Mouse (Mus musculus) G1E (cell line): ENCODE results near the gene Gm14137. TPM values are rescaled to one million over a fixed set of nuclear protein-coding genes. Genes with fewer than 3 reads are reported as not detected.
A peak's percentile ranks its signal among the peaks of the same experiment; 100 is the strongest.

Experiments used
- ATAC-seq: 2 replicates; pipeline ENCODE4 v1.8.0; 2016; ENCODE audit warnings: mild to moderate bottlenecking; ENCODE audit not compliant: insufficient number of reproducible peaks, poor library complexity, low FRiP score, severe bottlenecking; ENCODE audit errors: extremely low read depth
- DNase-seq: peaks from one replicate; pipeline ENCODE4 v3.0.0; 2012; ENCODE audit warnings: low spot score
- H3K27me3 ChIP-seq: 2 replicates; pipeline ENCODE4 v1.6.1; 2012; ENCODE audit warnings: mild to moderate bottlenecking, low read length, inconsistent platforms; ENCODE audit not compliant: insufficient read depth
- H3K36me3 ChIP-seq: replicated peaks from 2 replicates; pipeline ENCODE3; 2012; ENCODE audit warnings: mild to moderate bottlenecking, inconsistent platforms
- H3K4me1 ChIP-seq: 2 replicates; pipeline ENCODE4 v1.6.1; 2012; ENCODE audit warnings: low read depth, low read length, inconsistent platforms, mixed read lengths; ENCODE audit not compliant: insufficient read depth
- H3K4me3 ChIP-seq: 2 replicates; pipeline ENCODE4 v1.5.1; 2012; ENCODE audit warnings: low read depth, mild to moderate bottlenecking, inconsistent platforms, low read length, moderate library complexity, mixed read lengths
- H3K9me3 ChIP-seq: replicated peaks from 2 replicates; pipeline ENCODE4 v1.6.1; 2012; ENCODE audit warnings: inconsistent platforms
- CTCF ChIP-seq: IDR thresholded peaks from 2 replicates; pipeline ENCODE4 v1.5.1; 2012; ENCODE audit warnings: low read depth, low read length, inconsistent platforms, mixed read lengths
- GATA1 ChIP-seq: IDR thresholded peaks from 2 replicates; pipeline ENCODE4 v1.6.1; 2012; ENCODE audit warnings: borderline replicate concordance, low read length, inconsistent platforms, mixed read lengths
- GATA2 ChIP-seq: IDR thresholded peaks from 2 replicates; pipeline ENCODE4 v1.6.1; 2012; ENCODE audit warnings: low read depth, low read length, inconsistent platforms, borderline replicate concordance
- POLR2AphosphoS5 ChIP-seq: IDR thresholded peaks from 2 replicates; pipeline ENCODE4 v1.6.1; 2012; ENCODE audit warnings: low read depth, low read length, inconsistent platforms; ENCODE audit not compliant: insufficient replicate concordance
- TAL1 ChIP-seq: conservative IDR thresholded peaks from 2 replicates; pipeline ENCODE4 v1.6.1; 2012; ENCODE audit warnings: low read depth, low read length, inconsistent platforms, mixed read lengths
- polyA plus RNA-seq: library from polyadenylated mRNA; stranded (reverse); fragments of >175 nt; gene quantifications from 2 replicates; pipeline ENCODE4 v1.2.3, GENCODE M21; 2012
- total RNA-seq, 2 experiments: library from RNA; stranded (forward) in 1 of 2; stranded (reverse) in 1 of 2; fragments of 200-1000 nt in 1 of 2; fragments of >200 nt in 1 of 2; fragmentation: Nextera tagmentation in 1 of 2; gene quantifications; 2 replicates each; pipeline ENCODE4 v1.2.3; 2014 to 2017

Gm14137 gene
- total and polyA plus RNA-seq, 3 experiments, result 0.02 to 0.16 TPM; not detected in 1

- Histone ChIP-seq H3K9me3 (no peaks in the 10 kb centered on the region), H3K4me3 (peak overlapping the region; percentile 18; the same call in 1 of the 2 replicates), H3K27me3 (no peaks in the 10 kb centered on the region), H3K4me1 (peaks cover 57% of the 10 kb centered on the region), H3K36me3 (peaks cover 76% of the 10 kb centered on the region)
- no peak for ATAC-seq
- no peak for DNase-seq
- TF ChIP-seq POLR2AphosphoS5 (no peak), TAL1 (no peak), CTCF (no peak), GATA1 (no peak), GATA2 (no peak)
These were observed 22.1 kb upstream of the Gm14137 start for GRCm38 (mm10) chr2:119152255-119152654.

GRCm38 (mm10) chr2:119154683-119155082 is 19.6 kb upstream of the Gm14137 start:
- Histone ChIP-seq H3K9me3 (no peaks in the 10 kb centered on the region), H3K36me3 (peaks cover 52% of the 10 kb centered on the region), H3K4me1 (peaks cover 59% of the 10 kb centered on the region), H3K4me3 (peak overlapping the region; percentile 31; the same call in 1 of the 2 replicates), H3K27me3 (no peaks in the 10 kb centered on the region)
- TF ChIP-seq GATA1 (no peak), GATA2 (no peak), TAL1 (no peak), CTCF (no peak), POLR2AphosphoS5 (no peak)
- DNase-seq (no peak), ATAC-seq (no peak)

GRCm38 (mm10) chr2:119155388-119155787 is 18.9 kb upstream of the Gm14137 start:
- Histone ChIP-seq H3K4me1 (peaks cover 64% of the 10 kb centered on the region), H3K4me3 (peak overlapping the region; percentile 100), H3K27me3 (no peaks in the 10 kb centered on the region), H3K36me3 (peaks cover 45% of the 10 kb centered on the region), H3K9me3 (no peaks in the 10 kb centered on the region)
- DNase-seq (peak; percentile 64), ATAC-seq (peak; percentile 81)
- TF ChIP-seq CTCF, result no peak
- TF ChIP-seq GATA2, result 0 out of 2 replicates have a peak, but pooled peaks have one; percentile 57
- TF ChIP-seq TAL1, result peak; percentile 91

DNA sequence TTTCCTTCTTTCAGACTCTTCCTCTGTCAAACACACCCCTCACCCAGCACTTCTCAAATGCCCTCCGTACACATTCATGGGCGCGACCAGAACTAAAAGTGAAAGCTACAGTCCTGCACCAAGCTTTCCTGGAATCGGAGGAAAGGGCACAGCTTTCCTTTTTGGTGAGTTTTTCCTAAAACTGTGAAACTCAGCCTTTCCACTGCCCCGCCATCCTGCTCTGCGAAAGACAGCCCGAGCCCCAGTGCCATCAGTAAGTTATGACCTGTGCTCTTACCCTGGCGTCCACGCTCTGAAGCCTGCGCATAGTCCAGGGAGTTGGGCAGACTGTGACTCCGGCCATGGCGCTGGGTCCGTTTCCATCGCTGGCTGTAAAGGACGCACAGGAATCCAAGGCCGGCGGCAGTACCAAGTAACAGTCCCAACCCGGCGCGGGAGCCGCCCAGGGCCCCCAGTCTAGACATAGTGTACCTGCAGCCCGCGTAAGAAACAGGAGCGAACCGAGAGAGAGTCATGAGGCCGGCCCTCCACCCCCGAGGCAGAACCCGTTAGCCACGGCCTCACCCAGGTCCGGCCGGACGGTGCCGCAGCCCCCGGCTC is 18.1 kb upstream of the Gm14137 start:
- peak; percentile 25 for DNase-seq
- H3K27me3 ChIP-seq, result no peaks in the 10 kb centered on the region
- H3K36me3 ChIP-seq, result peaks cover 37% of the 10 kb centered on the region
- ATAC-seq, result no peak
- TF ChIP-seq GATA2 (no peak), GATA1 (no peak), TAL1 (no peak), POLR2AphosphoS5 (no peak), CTCF (no peak)
- H3K4me1 ChIP-seq, result peaks cover 62% of the 10 kb centered on the region
- no peaks in the 10 kb centered on the region for H3K9me3 ChIP-seq
- H3K4me3 ChIP-seq, result peak overlapping the region; percentile 100

- Histone ChIP-seq H3K9me3 (no peaks in the 10 kb centered on the region), H3K27me3 (no peaks in the 10 kb centered on the region), H3K36me3 (peaks cover 29% of the 10 kb centered on the region), H3K4me1 (peaks cover 66% of the 10 kb centered on the region), H3K4me3 (peak within 1 kb of the TSS; percentile 100)
- ATAC-seq (peak; percentile 30; the same call in 1 of the 2 replicates), DNase-seq (peak; percentile 89)
- TF ChIP-seq GATA2 (no peak), POLR2AphosphoS5 (no peak), CTCF (no peak), TAL1 (no peak)
These were observed 17.4 kb upstream of the Gm14137 start, which contains the start of gene Rmdn3 for GRCm38 (mm10) chr2:119156681-119157572. Gene Rmdn3, minus strand, starts transcription at chr2:119157034.

- peaks cover 65% of the 10 kb centered on the region for H3K4me1 ChIP-seq
These were observed 16.5 kb upstream of the Gm14137 start for GRCm38 (mm10) chr2:119157836-119158235.

More at GRCm38 (mm10) chr2:119157836-119158235, 16.5 kb upstream of the Gm14137 start:
- H3K9me3 ChIP-seq, result no peaks in the 10 kb centered on the region
- TF ChIP-seq GATA2, result no peak
- peaks cover 20% of the 10 kb centered on the region for H3K36me3 ChIP-seq
- no peak for ATAC-seq
- H3K4me3 ChIP-seq, result no peak overlapping the region; the same call in 1 of the 2 replicates
- no peaks in the 10 kb centered on the region for H3K27me3 ChIP-seq
- DNase-seq, result no peak
